Mouse (Mus musculus) cerebellum, adult 8-10 months (tissue): ENCODE measurements around the gene Adamts15.

Experiments used
- DNase-seq: peaks from one replicate; pipeline ENCODE4 v3.0.0; 2022

Gene Adamts15

DNA sequence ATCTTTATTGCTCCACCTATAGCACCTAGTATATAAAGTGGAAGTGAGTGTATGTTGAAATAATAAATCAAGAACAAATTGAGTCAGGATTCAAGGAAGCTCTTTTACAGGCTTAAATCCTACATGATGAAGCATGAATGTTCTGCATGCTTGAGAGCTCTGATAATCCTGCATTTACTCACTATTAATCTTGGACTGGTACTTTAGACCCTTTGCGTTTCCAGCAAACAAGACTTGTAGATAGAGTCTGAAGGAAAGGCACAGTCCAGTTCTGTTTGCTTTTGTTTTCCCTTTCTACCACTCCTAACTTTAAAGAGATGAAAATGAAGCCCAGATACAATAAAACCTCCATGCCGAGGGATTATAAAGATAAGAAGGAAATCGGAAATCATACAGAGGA is 45.7 kb downstream of the Adamts15 start:
- DNase-seq, result no peak

DNA sequence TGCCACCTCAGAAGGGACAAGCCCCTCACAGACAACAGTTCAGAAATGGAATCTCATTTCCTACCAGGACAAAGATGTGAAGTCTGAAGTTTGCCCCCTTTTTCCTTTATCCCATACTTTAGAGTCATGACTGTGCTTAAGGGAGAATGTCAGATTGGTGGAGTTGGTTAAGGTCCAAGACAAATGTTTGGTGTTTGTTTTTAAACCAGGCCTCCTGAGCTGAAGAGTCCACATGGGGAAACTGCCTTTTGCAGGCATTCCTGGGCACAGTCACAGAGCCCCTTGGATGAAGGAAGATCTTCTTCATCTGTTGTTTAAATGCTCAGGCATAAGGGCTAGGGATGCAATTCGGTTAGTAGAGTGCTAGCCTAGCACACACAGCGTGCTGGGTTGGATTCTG is 66.4 kb downstream of the Adamts15 start:
- no peak for DNase-seq

DNA sequence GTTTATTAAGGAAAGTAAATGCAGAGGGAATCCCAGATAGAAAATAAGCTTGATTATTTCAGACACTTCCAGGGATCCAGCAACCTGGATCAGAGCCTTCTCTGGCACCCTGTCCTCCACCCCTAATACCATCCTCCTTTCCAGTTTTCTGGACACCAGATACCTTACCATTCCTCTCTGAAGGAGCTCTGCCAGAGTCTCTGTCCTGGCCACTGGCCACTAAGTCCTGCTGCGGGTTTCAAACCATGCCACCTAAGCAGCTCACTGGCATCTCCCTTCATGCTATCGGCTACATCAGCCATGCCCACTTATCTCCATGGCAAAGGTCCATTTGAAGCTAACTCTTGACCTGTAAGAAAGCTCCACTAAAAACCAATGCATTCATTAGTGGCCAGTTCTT is 70.4 kb downstream of the Adamts15 start:
- DNase-seq, result no peak

DNA sequence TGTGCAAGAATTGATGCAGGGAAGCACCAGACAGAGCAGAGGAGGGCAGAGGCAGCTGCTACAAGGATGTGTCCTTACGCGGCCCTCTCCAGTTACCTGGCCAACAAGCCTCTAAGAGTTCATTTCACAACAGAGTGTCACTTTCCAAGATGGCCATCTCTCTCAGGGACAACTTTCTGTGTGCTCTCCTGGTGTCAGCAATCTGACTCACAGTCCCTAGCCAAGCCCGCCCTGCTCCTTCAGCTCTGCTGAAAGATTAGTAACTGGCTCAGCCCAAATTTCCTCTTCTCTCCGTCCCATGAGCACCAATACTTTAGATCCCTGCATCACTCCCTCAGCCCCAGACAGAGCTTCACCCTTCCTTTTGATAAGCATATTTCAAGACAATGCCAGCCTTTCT is 72.3 kb downstream of the Adamts15 start:
- DNase-seq, result no peak

- DNase-seq, result no peak
Measured at GRCm38 (mm10) chr9:30849444-30849843, 72.8 kb downstream of the Adamts15 start.
